Mouse (Mus musculus) forebrain, postnatal 0 days (tissue): ENCODE data around the gene Nfib. TPM values are rescaled to one million over a fixed set of nuclear protein-coding genes. Genes with fewer than 3 reads are reported as not detected.

ENCODE experiments used
- ATAC-seq: fragments of 200-750 bp; cut with Nextera tagmentation; 2 replicates; pipeline ENCODE4 v1.8.0; 2017; ENCODE audit warnings: mild to moderate bottlenecking, moderate library complexity
- DNase-seq: peaks from one replicate; pipeline ENCODE4 v3.0.0-alpha.2; 2015
- H3K27ac ChIP-seq: fragments of 300-500 bp; sonication (generic); 2 replicates; pipeline ENCODE4 v1.5.1; 2014; ENCODE audit warnings: low read depth, mild to moderate bottlenecking, antibody characterized with exemption, low read length, moderate library complexity, mixed read lengths
- H3K27me3 ChIP-seq: fragments of 300-500 bp; sonication (generic); 2 replicates; pipeline ENCODE4 v1.6.1; 2014; ENCODE audit warnings: mild to moderate bottlenecking, low read length, mixed read lengths; ENCODE audit not compliant: insufficient read depth
- H3K36me3 ChIP-seq: fragments of 300-500 bp; sonication (generic); 2 replicates; pipeline ENCODE4 v1.6.1; 2014; ENCODE audit warnings: mild to moderate bottlenecking, moderate library complexity; ENCODE audit not compliant: insufficient read depth
- H3K4me1 ChIP-seq: fragments of 300-500 bp; sonication (generic); 2 replicates; pipeline ENCODE4 v1.6.1; 2014; ENCODE audit warnings: antibody characterized with exemption; ENCODE audit not compliant: insufficient read depth
- H3K4me2 ChIP-seq: fragments of 300-500 bp; sonication (generic); 2 replicates; pipeline ENCODE4 v1.6.1; 2014; ENCODE audit warnings: low read depth, mild to moderate bottlenecking, moderate library complexity
- H3K4me3 ChIP-seq: fragments of 300-500 bp; sonication (generic); 2 replicates; pipeline ENCODE4 v1.5.1; 2014; ENCODE audit warnings: low read depth, low read length, mixed read lengths
- H3K9ac ChIP-seq: fragments of 300-500 bp; sonication (generic); 2 replicates; pipeline ENCODE4 v1.6.1; 2014; ENCODE audit warnings: mild to moderate bottlenecking
- H3K9me3 ChIP-seq: fragments of 300-500 bp; sonication (generic); 2 replicates; pipeline ENCODE4 v1.6.1; 2016; ENCODE audit warnings: low read length
- CTCF ChIP-seq: sonication (generic); IDR thresholded peaks from 2 replicates; pipeline ENCODE4 v1.5.1; 2016; ENCODE audit warnings: antibody characterized with exemption, control low read depth, low read depth
- WGBS: fragments of 180-500 bp; shearing (Covaris S2); extraction: QIAGEN DNeasy Blood & Tissue Kit; methylation state at CpG from one replicate; pipeline ENCODE4 v1.1.7; 2014; 5-methylcytosine and 5-hydroxymethylcytosine counted together
- polyA plus RNA-seq: library from polyadenylated mRNA; unstranded; fragments of >200 nt; fragmentation: Nextera tagmentation; extraction: Ambion mirVana; gene quantifications from 2 replicates; pipeline ENCODE4 v1.2.1, GENCODE M21; 2015
- total RNA-seq: library from RNA; depleted of rRNA; stranded (reverse); fragments of >200 nt; gene quantifications from 2 replicates; pipeline ENCODE4 v1.2.3, GENCODE M21; 2014

The Nfib gene
- total and polyA plus RNA-seq, 2 experiments from 2014 or later, result 69.0 to 135 TPM

DNA sequence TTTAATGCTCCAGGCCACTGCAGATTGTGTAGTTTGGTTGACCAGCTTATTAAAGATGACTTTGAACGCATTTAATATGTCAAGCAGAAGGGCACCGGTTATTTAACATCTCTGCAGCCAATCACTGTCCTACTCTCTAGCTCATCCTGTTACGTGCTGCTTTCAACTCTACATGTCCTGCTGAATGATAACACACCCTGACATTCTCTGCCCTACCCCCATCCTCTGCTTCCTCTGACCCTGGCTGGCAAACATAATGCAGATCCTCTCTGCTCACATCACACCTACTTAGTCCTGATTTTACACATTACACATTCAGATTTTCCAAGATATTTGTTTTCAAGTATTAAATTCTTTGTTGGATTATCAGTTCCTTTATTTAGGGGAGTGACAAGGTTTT lies 343.3 kb downstream of the Nfib start:
- Histone ChIP-seq H3K27ac (no peak overlapping the region), H3K4me2 (no peak overlapping the region), H3K27me3 (no peaks in the 10 kb centered on the region), H3K9me3 (no peaks in the 10 kb centered on the region), H3K4me1 (peaks cover 3% of the 10 kb centered on the region; the same call in 1 of the 2 replicates), H3K36me3 (no peaks in the 10 kb centered on the region), H3K9ac (no peak overlapping the region), H3K4me3 (no peak overlapping the region)
- no peak for ATAC-seq
- WGBS, result 74% methylated on average over 3 of the region's 3 CpGs
- DNase-seq, result no peak
- no peak for TF ChIP-seq CTCF

DNA sequence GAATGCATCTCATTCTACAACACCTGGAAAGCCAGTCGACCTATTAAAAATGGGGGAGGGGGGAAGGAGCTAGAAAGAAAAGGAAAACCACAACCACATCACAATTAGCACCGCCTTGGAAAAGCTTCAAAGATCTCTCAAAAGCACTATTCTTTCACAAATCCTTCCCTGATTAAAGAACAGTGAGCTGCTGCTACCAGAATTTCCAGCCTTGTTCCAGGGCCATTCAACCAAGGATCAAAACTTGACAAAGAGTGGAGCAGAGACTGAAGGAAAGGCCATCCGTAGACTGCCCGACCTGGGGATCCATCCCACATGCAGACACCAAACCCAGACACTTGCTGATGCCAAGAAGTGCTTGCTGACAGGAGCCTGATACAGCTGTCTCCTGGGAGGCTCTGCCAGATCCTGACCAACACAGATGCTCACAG lies 345.5 kb downstream of the Nfib start:
- WGBS, result 13% methylated on average over 4 of the region's 4 CpGs
- DNase-seq, result no peak
- H3K27me3 ChIP-seq, result no peaks in the 10 kb centered on the region
- no peak for TF ChIP-seq CTCF
- H3K27ac ChIP-seq, result peak overlapping the region; percentile 21; the same call in 1 of the 2 replicates
- H3K9me3 ChIP-seq, result no peaks in the 10 kb centered on the region
- peak; percentile 10; the same call in 1 of the 2 replicates for ATAC-seq
- H3K4me3 ChIP-seq, result no peak overlapping the region
- no peak overlapping the region for H3K9ac ChIP-seq
- H3K4me1 ChIP-seq, result peaks cover 3% of the 10 kb centered on the region; the same call in 1 of the 2 replicates
- no peak overlapping the region for H3K4me2 ChIP-seq
- no peaks in the 10 kb centered on the region for H3K36me3 ChIP-seq

DNA sequence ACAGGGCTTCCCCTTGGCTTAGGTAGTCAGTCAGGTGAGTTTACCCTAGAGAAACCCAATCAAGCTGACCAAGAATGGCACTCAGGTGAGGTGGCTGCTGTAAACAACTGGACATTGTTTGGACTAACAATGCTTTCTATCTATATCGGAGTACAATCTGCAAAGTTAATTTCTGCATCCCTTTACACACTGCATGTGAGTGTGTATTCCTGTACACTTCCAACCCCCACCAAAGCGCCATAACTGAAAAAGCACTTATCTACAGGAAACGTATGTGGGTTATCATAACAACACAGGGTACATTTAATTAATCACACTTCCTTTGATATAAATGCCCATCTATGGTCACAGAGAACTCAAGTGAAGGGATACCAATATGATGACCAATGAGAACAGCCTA lies 346.4 kb downstream of the Nfib start:
- ATAC-seq (no peak), DNase-seq (no peak)
- H3K9me3 ChIP-seq, result no peaks in the 10 kb centered on the region
- no peak for TF ChIP-seq CTCF
- no peak overlapping the region for H3K9ac ChIP-seq
- WGBS, result 88% methylated on average over 3 of the region's 3 CpGs
- H3K27ac ChIP-seq, result no peak overlapping the region
- H3K4me2 ChIP-seq, result no peak overlapping the region
- H3K27me3 ChIP-seq, result no peaks in the 10 kb centered on the region
- H3K4me1 ChIP-seq, result peaks cover 3% of the 10 kb centered on the region; the same call in 1 of the 2 replicates
- no peak overlapping the region for H3K4me3 ChIP-seq
- no peaks in the 10 kb centered on the region for H3K36me3 ChIP-seq

DNA sequence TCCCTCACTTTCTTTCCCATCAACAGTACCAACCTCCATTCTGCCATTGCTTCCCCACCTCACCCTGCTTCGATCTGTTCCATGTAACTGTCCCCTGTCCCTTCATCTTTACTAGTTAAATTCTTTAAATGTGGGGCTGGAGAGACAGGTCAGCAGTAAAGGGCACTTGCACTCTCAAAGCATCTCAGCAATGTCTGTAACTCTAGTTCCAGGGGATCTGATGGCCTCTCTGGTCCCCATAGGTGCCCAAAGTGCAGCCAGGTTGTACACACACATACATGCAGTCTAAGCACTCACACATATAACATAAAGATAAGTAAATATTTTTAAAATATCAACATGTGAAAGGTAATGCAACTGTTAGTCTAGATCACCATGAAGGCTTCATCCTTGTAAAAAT lies 356.5 kb downstream of the Nfib start:
- Histone ChIP-seq H3K9ac (no peak overlapping the region), H3K27ac (no peak overlapping the region), H3K36me3 (no peaks in the 10 kb centered on the region), H3K4me3 (no peak overlapping the region), H3K9me3 (no peaks in the 10 kb centered on the region), H3K27me3 (no peaks in the 10 kb centered on the region), H3K4me1 (no peaks in the 10 kb centered on the region), H3K4me2 (no peak overlapping the region)
- ATAC-seq (no peak), DNase-seq (no peak)
- 100% methylated on average over 1 of the region's 1 CpGs for WGBS
- TF ChIP-seq CTCF, result no peak

DNA sequence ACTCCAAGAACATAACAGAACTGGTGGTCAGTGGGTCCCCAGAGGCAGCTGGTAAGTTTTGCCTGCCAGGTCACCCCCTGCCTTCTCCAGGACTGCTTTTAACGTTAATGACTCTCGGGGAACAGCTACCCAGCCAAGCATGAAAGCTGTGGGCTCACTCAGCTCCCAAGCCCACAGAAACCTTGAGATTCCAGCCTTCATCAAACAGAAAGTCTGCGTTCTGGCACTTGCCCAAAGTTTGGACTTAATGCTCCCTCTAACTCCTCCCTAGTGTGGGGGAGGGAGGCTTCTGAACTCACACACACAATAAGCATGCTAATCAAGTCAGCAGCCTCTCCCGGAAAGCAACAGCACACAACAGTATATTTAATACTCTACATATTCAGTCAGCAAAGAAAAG lies 360.8 kb downstream of the Nfib start:
- H3K27me3 ChIP-seq, result no peaks in the 10 kb centered on the region

DNA sequence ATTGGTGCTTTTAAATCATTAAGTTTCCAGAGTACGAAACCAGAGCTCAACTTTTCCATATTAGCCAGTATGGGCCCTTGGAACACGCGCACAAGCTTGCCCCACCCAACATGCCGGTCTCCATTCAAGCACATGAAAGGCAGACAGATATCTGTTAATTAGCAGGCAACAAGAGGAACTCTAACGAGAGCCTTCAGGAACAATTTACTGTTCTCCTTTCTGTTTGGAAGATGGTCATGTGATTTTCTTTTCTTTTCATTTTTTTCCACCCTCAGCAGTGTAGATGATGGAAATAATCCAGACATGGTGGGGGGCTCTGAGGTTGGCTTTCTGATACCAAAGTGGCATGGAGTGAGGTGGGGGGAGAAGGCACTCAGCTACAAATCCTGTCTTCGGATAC lies 361.3 kb downstream of the Nfib start:
- H3K4me3 ChIP-seq, result no peak overlapping the region
- peak overlapping the region; percentile 1; the same call in 1 of the 2 replicates for H3K27ac ChIP-seq
- H3K4me2 ChIP-seq, result no peak overlapping the region
- no peaks in the 10 kb centered on the region for H3K36me3 ChIP-seq
- no peak for DNase-seq
- 0 out of 2 replicates have a peak, but pooled peaks cover 6% of the 10 kb centered on the region for H3K4me1 ChIP-seq
- no peaks in the 10 kb centered on the region for H3K27me3 ChIP-seq
- no peak; the same call in 1 of the 2 replicates for ATAC-seq
- WGBS, result 21% methylated on average over 6 of the region's 6 CpGs
- H3K9ac ChIP-seq, result no peak overlapping the region
- no peaks in the 10 kb centered on the region for H3K9me3 ChIP-seq
- TF ChIP-seq CTCF, result no peak

More for the DNA sequence above, 360.8 kb downstream of the Nfib start:
- no peak for TF ChIP-seq CTCF
- H3K9ac ChIP-seq, result no peak overlapping the region
- no peaks in the 10 kb centered on the region for H3K36me3 ChIP-seq
- no peak overlapping the region for H3K4me2 ChIP-seq
- DNase-seq (peak; percentile 75), ATAC-seq (peak; percentile 76)
- H3K4me3 ChIP-seq, result no peak overlapping the region
- H3K27ac ChIP-seq, result peak overlapping the region; percentile 45; the same call in 1 of the 2 replicates
- 0 out of 2 replicates have a peak, but pooled peaks cover 6% of the 10 kb centered on the region for H3K4me1 ChIP-seq
- H3K9me3 ChIP-seq, result no peaks in the 10 kb centered on the region
- 6% methylated on average over 4 of the region's 4 CpGs for WGBS

DNA sequence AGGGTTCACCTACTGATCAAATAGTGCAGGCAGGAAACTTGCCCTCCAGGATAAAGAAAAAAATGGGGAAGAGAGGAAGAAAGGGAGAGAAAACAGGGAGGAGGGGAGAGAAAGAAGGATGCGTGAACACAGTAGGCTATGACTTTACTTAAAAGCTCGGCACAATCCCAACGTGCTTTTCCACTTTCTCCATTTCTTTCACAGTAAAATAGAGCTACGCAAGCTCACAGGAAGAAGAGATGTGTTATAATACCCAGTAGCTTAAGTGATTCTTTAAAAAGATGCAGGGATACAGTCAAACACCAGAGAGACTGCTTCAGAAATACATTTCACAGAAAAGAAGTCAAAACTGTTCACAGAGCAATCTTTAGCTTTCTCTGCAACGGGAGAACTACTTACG lies 366.6 kb downstream of the Nfib start:
- Histone ChIP-seq H3K36me3 (no peaks in the 10 kb centered on the region), H3K4me3 (no peak overlapping the region), H3K9ac (no peak overlapping the region), H3K9me3 (no peaks in the 10 kb centered on the region), H3K27ac (no peak overlapping the region), H3K4me1 (peaks cover 17% of the 10 kb centered on the region), H3K4me2 (no peak overlapping the region), H3K27me3 (no peaks in the 10 kb centered on the region)
- DNase-seq (no peak), ATAC-seq (no peak)
- 57% methylated on average over 6 of the region's 6 CpGs for WGBS
- TF ChIP-seq CTCF, result no peak

DNA sequence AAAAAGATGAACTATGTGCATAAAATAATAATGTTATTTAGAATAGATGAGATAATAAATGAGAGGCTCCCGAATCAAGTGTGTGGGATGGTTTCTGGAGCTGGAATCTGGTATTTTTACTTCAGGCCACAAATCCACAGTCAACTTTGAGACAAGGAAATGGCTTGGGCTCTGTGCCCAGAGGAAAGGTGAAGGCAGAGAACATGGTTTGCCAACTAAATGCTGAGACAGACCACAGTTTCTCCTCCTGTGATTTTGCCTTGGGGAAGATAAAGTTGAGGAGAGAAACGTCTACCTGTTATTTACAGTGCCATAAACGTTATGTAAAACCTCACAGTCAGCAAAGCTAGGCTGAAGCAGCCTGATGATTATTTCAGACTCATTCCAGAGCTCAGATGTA lies 367.1 kb downstream of the Nfib start:
- no peak for ATAC-seq
- no peak for TF ChIP-seq CTCF
- Histone ChIP-seq H3K4me1 (peaks cover 17% of the 10 kb centered on the region), H3K9me3 (no peaks in the 10 kb centered on the region), H3K27me3 (no peaks in the 10 kb centered on the region), H3K4me3 (no peak overlapping the region), H3K4me2 (no peak overlapping the region), H3K36me3 (no peaks in the 10 kb centered on the region), H3K9ac (no peak overlapping the region), H3K27ac (no peak overlapping the region)
- 41% methylated on average over 3 of the region's 3 CpGs for WGBS
- DNase-seq, result no peak
